Mouse (Mus musculus) liver, embryonic 13.5 days (tissue): ENCODE data around the gene Cactin. TPM values are rescaled to one million over a fixed set of nuclear protein-coding genes. Genes with fewer than 3 reads are reported as not detected.

Source experiments
- ATAC-seq: fragments of 200-750 bp; cut with Nextera tagmentation; 2 replicates; pipeline ENCODE4 v1.8.0; 2017; ENCODE audit warnings: low read depth, mild to moderate bottlenecking, moderate number of reproducible peaks, moderate library complexity
- DNase-seq: peaks from one replicate; pipeline ENCODE4 v3.0.0; 2022
- H3K27ac ChIP-seq: fragments of 300-500 bp; sonication (generic); 2 replicates; pipeline ENCODE4 v1.5.1; 2015; ENCODE audit warnings: moderate library complexity, mild to moderate bottlenecking, inconsistent platforms
- H3K27me3 ChIP-seq: fragments of 300-500 bp; sonication (generic); 2 replicates; pipeline ENCODE4 v1.6.1; 2015; ENCODE audit warnings: mild to moderate bottlenecking, inconsistent platforms
- H3K36me3 ChIP-seq: fragments of 300-500 bp; sonication (generic); 2 replicates; pipeline ENCODE4 v1.6.1; 2015; ENCODE audit warnings: mild to moderate bottlenecking, inconsistent platforms
- H3K4me1 ChIP-seq: fragments of 300-500 bp; sonication (generic); replicated peaks from 2 replicates; pipeline ENCODE4 v1.6.1; 2015; ENCODE audit warnings: inconsistent platforms
- H3K4me2 ChIP-seq: fragments of 300-500 bp; sonication (generic); 2 replicates; pipeline ENCODE4 v1.6.1; 2015; ENCODE audit warnings: inconsistent platforms, mild to moderate bottlenecking, moderate library complexity
- H3K4me3 ChIP-seq: fragments of 300-500 bp; sonication (generic); replicated peaks from 2 replicates; pipeline ENCODE4 v1.5.1; 2015; ENCODE audit warnings: mild to moderate bottlenecking, inconsistent platforms
- H3K9ac ChIP-seq: fragments of 300-500 bp; sonication (generic); 2 replicates; pipeline ENCODE4 v1.6.1; 2015; ENCODE audit warnings: mild to moderate bottlenecking, inconsistent platforms
- H3K9me3 ChIP-seq: fragments of 300-500 bp; sonication (generic); replicated peaks from 2 replicates; pipeline ENCODE4 v1.6.1; 2016; ENCODE audit warnings: inconsistent platforms
- WGBS: fragments of 180-500 bp; shearing (Covaris S2); methylation state at CpG from one replicate; pipeline ENCODE4 v1.1.7; 2015; ENCODE audit not compliant: insufficient replicate concordance; 5-methylcytosine and 5-hydroxymethylcytosine counted together
- polyA plus RNA-seq: library from polyadenylated mRNA; unstranded; fragments of >200 nt; fragmentation: Nextera tagmentation; extraction: Ambion mirVana; gene quantifications from 2 replicates; pipeline ENCODE4 v1.2.1, GENCODE M21; 2015

Cactin gene
- polyA plus RNA-seq, 1 experiment from 2014 or later, result 29.5 TPM

DNA sequence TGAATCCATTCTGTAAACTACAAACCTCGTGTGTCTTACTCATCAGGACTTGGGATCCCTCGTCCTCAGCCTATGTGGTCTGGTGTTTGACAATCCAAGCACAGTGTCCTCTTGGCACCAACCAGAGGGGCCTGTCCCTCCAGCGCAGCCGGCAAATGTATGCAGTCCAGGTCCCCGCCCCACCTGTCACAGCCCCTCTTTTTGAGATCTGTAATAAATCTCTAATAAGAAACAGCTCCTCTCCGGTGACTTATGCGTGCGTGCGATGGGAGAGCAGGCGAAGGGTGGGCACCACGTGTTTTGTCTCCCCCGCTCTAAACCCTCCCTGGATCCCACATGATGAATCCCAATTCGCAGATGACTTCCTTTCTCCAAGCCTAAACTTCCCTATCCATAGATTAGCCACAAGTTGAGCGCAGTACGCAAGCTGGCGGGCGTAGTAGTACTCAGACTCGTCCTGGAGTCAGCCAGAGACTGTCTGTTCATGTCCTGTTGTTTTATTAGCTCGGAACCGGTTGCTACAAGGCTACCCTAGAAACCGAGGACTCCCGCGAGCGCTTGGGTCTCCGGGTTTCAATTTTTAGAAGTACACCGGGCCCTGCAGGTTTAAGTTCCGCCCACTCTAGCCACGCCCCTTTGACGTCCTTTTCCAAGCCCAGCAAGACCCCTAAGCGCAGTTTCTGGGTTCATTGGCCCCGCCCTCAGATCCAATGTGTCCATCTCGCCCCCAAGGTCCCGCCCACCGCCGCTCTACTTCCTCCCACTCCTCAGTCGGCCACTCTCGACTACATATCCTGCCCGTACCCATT, 958 bp upstream of the Cactin start:
- Histone ChIP-seq H3K27ac (peak overlapping the region; percentile 90), H3K4me1 (peaks cover 67% of the 10 kb centered on the region), H3K9ac (peak overlapping the region; percentile 80), H3K27me3 (no peaks in the 10 kb centered on the region), H3K9me3 (no peaks in the 10 kb centered on the region), H3K36me3 (peaks cover 59% of the 10 kb centered on the region), H3K4me2 (peak overlapping the region; percentile 95), H3K4me3 (peak overlapping the region; percentile 99)
- DNase-seq (peak; percentile 96), ATAC-seq (no peak)
- under 1% methylated on average over 38 of the region's 38 CpGs for WGBS

DNA sequence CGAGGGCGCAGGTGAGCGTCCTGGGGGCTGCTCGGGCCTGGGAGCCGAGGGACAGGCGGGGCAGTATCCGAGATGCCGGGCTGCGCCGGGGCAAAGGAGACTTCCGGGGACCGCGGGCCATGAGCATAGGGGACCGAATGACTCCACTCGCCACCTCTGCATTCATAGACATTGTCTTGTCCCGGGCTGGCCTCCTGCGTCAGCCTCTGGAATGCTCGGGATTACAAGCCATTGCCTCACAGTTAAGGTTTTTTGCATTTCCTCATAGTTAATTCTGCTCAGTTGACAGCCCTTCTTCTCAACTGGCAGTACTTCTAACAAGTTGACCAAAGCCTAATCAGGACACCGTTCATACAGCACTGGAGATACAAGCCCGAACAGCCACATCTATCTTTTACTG, 533 bp downstream of the Cactin start:
- peak overlapping the region; percentile 95 for H3K4me2 ChIP-seq
- no peak for DNase-seq
- 1% methylated on average over 20 of the region's 20 CpGs for WGBS
- H3K4me3 ChIP-seq, result peak overlapping the region; percentile 99
- H3K27ac ChIP-seq, result peak overlapping the region; percentile 78
- H3K27me3 ChIP-seq, result no peaks in the 10 kb centered on the region
- ATAC-seq, result no peak
- peak overlapping the region; percentile 97 for H3K9ac ChIP-seq
- H3K4me1 ChIP-seq, result peaks cover 64% of the 10 kb centered on the region
- peaks cover 59% of the 10 kb centered on the region for H3K36me3 ChIP-seq
- no peaks in the 10 kb centered on the region for H3K9me3 ChIP-seq

DNA sequence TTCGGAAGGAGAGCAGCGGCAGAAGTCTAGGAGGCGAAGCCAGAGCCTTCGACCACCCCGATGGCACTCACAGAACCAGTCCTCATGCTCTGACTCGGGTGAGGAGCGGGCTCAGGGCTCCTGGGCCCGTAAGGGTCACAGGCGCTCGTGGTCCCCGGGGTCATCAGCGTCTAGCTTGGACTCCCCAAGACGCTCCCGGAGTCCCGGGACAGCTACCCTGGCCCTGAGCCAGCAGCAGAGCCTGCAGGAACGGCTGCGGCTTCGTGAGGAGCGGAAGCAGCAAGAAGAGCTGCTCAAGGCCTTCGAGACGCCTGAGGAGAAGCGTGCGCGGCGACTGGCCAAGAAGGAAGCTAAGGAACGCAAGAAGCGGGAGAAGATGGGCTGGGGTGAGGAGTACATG, 1.5 kb downstream of the Cactin start:
- 94% methylated on average over 27 of the region's 27 CpGs for WGBS
- no peak for ATAC-seq
- Histone ChIP-seq H3K36me3 (peaks cover 69% of the 10 kb centered on the region), H3K9ac (peak overlapping the region; percentile 97), H3K4me3 (peak overlapping the region; percentile 99), H3K27ac (peak overlapping the region; percentile 78; the same call in 1 of the 2 replicates), H3K9me3 (no peaks in the 10 kb centered on the region), H3K4me2 (peak overlapping the region; percentile 95), H3K27me3 (no peaks in the 10 kb centered on the region), H3K4me1 (peaks cover 64% of the 10 kb centered on the region)
- no peak for DNase-seq

DNA sequence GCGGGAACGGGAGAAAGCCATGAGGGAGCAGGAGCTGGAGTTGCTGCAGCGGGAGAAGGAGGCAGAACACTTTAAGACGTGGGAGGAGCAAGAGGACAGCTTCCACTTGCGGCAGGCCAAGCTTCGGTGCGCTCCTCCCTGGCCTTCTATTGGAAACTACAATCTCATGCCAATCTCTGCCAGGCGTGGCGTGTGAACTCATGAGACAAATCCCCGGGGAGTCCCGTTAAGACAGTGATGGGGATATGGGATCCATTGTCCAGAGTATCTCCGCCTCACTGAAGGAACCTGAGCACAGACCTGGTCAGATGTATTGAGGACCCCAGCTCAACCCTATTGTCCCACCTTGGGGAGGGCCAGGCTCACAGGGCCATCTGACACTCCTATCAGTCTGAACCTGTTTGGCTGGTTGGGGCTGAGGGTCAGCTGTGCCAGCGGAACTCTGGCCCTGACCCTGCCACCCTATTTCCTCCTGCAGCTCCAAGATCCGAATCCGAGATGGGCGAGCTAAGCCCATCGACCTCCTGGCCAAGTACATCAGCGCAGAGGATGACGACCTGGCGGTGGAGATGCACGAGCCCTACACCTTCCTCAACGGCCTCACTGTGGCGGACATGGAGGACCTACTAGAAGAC, 2.4 kb downstream of the Cactin start:
- Histone ChIP-seq H3K4me3 (peak overlapping the region; percentile 99), H3K36me3 (peaks cover 61% of the 10 kb centered on the region), H3K9me3 (no peaks in the 10 kb centered on the region), H3K4me2 (no peak overlapping the region), H3K4me1 (peaks cover 64% of the 10 kb centered on the region), H3K27ac (no peak overlapping the region), H3K27me3 (no peaks in the 10 kb centered on the region), H3K9ac (no peak overlapping the region; the same call in 1 of the 2 replicates)
- 89% methylated on average over 23 of the region's 23 CpGs for WGBS
- ATAC-seq, result no peak
- DNase-seq, result no peak

- H3K27ac ChIP-seq, result no peak overlapping the region
- H3K4me2 ChIP-seq, result no peak overlapping the region
- peaks cover 63% of the 10 kb centered on the region for H3K4me1 ChIP-seq
- no peaks in the 10 kb centered on the region for H3K27me3 ChIP-seq
- H3K4me3 ChIP-seq, result no peak overlapping the region
- H3K36me3 ChIP-seq, result peaks cover 54% of the 10 kb centered on the region
- H3K9ac ChIP-seq, result no peak overlapping the region; the same call in 1 of the 2 replicates
- H3K9me3 ChIP-seq, result no peaks in the 10 kb centered on the region
- DNase-seq (no peak), ATAC-seq (no peak)
- WGBS, result 95% methylated on average over 18 of the region's 18 CpGs
Observed at GRCm38 (mm10) chr10:81323791-81324530, 3.1 kb downstream of the Cactin start.

- peaks cover 53% of the 10 kb centered on the region for H3K36me3 ChIP-seq
- H3K4me3 ChIP-seq, result no peak overlapping the region
- ATAC-seq, result no peak
- H3K4me1 ChIP-seq, result peaks cover 61% of the 10 kb centered on the region
- H3K27ac ChIP-seq, result no peak overlapping the region
- H3K9ac ChIP-seq, result no peak overlapping the region
- no peak for DNase-seq
- no peaks in the 10 kb centered on the region for H3K27me3 ChIP-seq
- H3K9me3 ChIP-seq, result no peaks in the 10 kb centered on the region
- WGBS, result 93% methylated on average over 21 of the region's 21 CpGs
- H3K4me2 ChIP-seq, result no peak overlapping the region
Observed at GRCm38 (mm10) chr10:81325176-81325575, 4.3 kb downstream of the Cactin start.

GRCm38 (mm10) chr10:81325781-81326180, 4.9 kb downstream of the Cactin start:
- Histone ChIP-seq H3K4me2 (no peak overlapping the region), H3K27me3 (no peaks in the 10 kb centered on the region), H3K36me3 (peaks cover 53% of the 10 kb centered on the region), H3K27ac (peak overlapping the region; percentile 66; the same call in 1 of the 2 replicates), H3K9me3 (no peaks in the 10 kb centered on the region), H3K4me1 (peaks cover 63% of the 10 kb centered on the region), H3K9ac (no peak overlapping the region), H3K4me3 (no peak overlapping the region)
- DNase-seq (no peak), ATAC-seq (no peak)
- 92% methylated on average over 18 of the region's 18 CpGs for WGBS

DNA sequence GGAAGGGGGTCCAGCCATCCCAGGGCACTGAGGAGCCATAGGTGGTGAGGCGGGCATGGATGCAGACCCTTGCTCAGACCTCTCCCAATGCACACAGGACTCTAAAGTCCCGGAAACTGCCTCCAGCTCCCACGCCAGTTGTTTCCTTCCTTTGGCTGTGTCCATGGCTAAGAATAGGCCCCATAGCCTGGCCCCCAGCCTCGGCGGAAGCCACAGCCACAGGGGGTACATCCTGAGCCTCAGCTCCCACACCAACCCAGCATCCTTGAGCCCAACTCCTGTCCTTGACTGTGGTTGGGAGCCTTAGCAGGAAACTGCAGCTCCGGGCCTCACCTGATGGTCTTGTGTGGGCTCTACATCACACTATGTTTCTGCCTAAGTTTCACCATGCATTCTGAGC, 6.0 kb downstream of the Cactin start:
- ATAC-seq (no peak), DNase-seq (no peak)
- WGBS, result 44% methylated on average over 6 of the region's 6 CpGs

DNA sequence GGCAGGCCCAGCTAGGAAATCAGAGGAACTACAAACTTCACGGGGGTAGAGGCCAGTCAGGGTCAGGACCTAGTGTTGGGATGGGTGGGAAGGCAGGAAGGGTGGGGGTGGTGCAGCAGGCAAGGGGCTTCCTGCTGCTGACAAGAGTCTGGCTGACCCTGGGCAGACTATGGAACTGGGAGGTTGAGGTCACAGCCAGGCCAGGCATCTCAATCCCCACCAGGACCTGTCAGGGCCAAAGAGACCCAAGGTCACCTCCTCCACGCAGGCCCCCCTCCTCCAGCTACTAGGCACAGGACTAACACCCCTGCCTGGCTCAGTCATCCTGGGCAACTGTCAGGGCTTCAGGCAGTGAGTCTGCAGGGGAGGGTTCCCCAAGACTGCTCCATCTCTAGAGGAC, 7.1 kb downstream of the Cactin start:
- 34% methylated on average over 2 of the region's 2 CpGs for WGBS
- Histone ChIP-seq H3K36me3 (peaks cover 44% of the 10 kb centered on the region), H3K9me3 (no peaks in the 10 kb centered on the region), H3K4me2 (peak overlapping the region; percentile 25; the same call in 1 of the 2 replicates), H3K4me1 (peaks cover 57% of the 10 kb centered on the region), H3K9ac (no peak overlapping the region), H3K27me3 (peaks cover 9% of the 10 kb centered on the region), H3K27ac (peak overlapping the region; percentile 69), H3K4me3 (no peak overlapping the region)
- no peak for DNase-seq
- ATAC-seq, result peak; percentile 11

More for the DNA sequence above, 6.0 kb downstream of the Cactin start:
- no peak overlapping the region for H3K9ac ChIP-seq
- peaks cover 53% of the 10 kb centered on the region for H3K36me3 ChIP-seq
- H3K4me3 ChIP-seq, result no peak overlapping the region
- H3K27me3 ChIP-seq, result no peaks in the 10 kb centered on the region
- no peaks in the 10 kb centered on the region for H3K9me3 ChIP-seq
- H3K4me1 ChIP-seq, result peaks cover 63% of the 10 kb centered on the region
- peak overlapping the region; percentile 69 for H3K27ac ChIP-seq
- H3K4me2 ChIP-seq, result 0 out of 2 replicates have a peak overlapping the region, but pooled peaks have one; percentile 11

DNA sequence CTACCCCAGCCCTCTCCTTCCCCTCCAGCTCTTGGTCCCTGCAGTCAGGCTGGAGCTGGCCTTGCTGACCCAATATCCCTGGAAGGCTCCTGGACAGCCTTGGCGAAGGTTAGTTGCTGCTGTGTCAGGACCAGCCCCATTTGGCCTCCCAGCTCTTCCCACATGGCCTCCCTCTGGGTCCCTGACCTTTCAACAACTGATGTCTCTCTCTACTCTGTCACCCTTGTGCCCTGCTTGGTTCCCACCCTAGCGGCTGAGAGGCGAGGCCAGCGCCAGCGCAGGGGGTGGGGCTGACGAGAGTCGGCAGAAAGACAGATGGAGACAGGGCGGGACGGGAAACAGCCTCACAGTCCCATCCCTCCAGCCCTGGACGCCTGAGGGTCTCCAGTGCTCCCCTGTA, 7.5 kb downstream of the Cactin start, which contains the start of gene Tbxa2r:
Gene Tbxa2r (plus strand): TSS at position 346 of the 400 bp plus-strand sequence.
- ATAC-seq (peak; percentile 52), DNase-seq (no peak)
- peaks cover 40% of the 10 kb centered on the region for H3K36me3 ChIP-seq
- H3K27me3 ChIP-seq, result peaks cover 14% of the 10 kb centered on the region
- no peak within 1 kb of the TSS; the same call in 1 of the 2 replicates for H3K4me3 ChIP-seq
- peak within 1 kb of the TSS; percentile 72 for H3K27ac ChIP-seq
- peak within 1 kb of the TSS; percentile 25 for H3K4me2 ChIP-seq
- H3K9ac ChIP-seq, result peak within 1 kb of the TSS; percentile 43
- no peaks in the 10 kb centered on the region for H3K9me3 ChIP-seq
- 13% methylated on average over 10 of the region's 10 CpGs for WGBS
- H3K4me1 ChIP-seq, result peaks cover 56% of the 10 kb centered on the region
